Mouse (Mus musculus): ENCODE data around the gene Nr2f2. TPM values are rescaled to one million over a fixed set of nuclear protein-coding genes. Genes with fewer than 3 reads are reported as not detected.
A peak's percentile ranks its signal among the peaks of the same experiment; 100 is the strongest.

Gene Nr2f2
- 97.9 and 132 TPM in 2 replicates for polyA plus RNA-seq (2015; fragmentation: Nextera tagmentation; extraction: Ambion mirVana)

- H3K36me3 ChIP-seq (ENCODE audit: poor library complexity, severe bottlenecking): no peaks in the 10 kb centered on the region
- peak within 1 kb of the TSS; percentile 79 for H3K9ac ChIP-seq
- WGBS: 1% methylated on average over 16 of the region's 16 CpGs
- peaks cover 87% of the 10 kb centered on the region for H3K27me3 ChIP-seq
- no peak for ATAC-seq
- peak within 1 kb of the TSS; percentile 93 for H3K27ac ChIP-seq
- peak within 1 kb of the TSS; percentile 47 for H3K4me3 ChIP-seq
- H3K4me2 ChIP-seq: peak within 1 kb of the TSS; percentile 58
- H3K9me3 ChIP-seq (replicated peaks): no peaks in the 10 kb centered on the region
- H3K4me1 ChIP-seq: peaks cover 14% of the 10 kb centered on the region
Observed at GRCm38 (mm10) chr7:70365941-70366807, at the start of gene Nr2f2. TSS of gene Nr2f2 (minus strand) at chr7:70366735.

- Histone ChIP-seq H3K4me2 (no peak overlapping the region), H3K27ac (no peak overlapping the region), H3K36me3 (ENCODE audit: poor library complexity, severe bottlenecking) (0 out of 2 replicates have a peak, but pooled peaks cover 5% of the 10 kb centered on the region), H3K9me3 (replicated peaks) (no peaks in the 10 kb centered on the region), H3K4me3 (no peak overlapping the region), H3K9ac (no peak overlapping the region), H3K27me3 (no peaks in the 10 kb centered on the region), H3K4me1 (no peaks in the 10 kb centered on the region)
- WGBS: 89% methylated on average over 4 of the region's 4 CpGs
- no peak for ATAC-seq
Observed at GRCm38 (mm10) chr7:70414461-70414860, 47.9 kb upstream of the Nr2f2 start.

GRCm38 (mm10) chr7:70413646-70414045, 47.1 kb upstream of the Nr2f2 start:
- Histone ChIP-seq H3K4me2 (no peak overlapping the region), H3K36me3 (ENCODE audit: poor library complexity, severe bottlenecking) (0 out of 2 replicates have a peak, but pooled peaks cover 5% of the 10 kb centered on the region), H3K27ac (no peak overlapping the region), H3K9ac (no peak overlapping the region), H3K4me1 (no peaks in the 10 kb centered on the region), H3K27me3 (no peaks in the 10 kb centered on the region), H3K9me3 (replicated peaks) (no peaks in the 10 kb centered on the region), H3K4me3 (no peak overlapping the region)
- 80% methylated on average over 4 of the region's 4 CpGs for WGBS
- no peak for ATAC-seq

GRCm38 (mm10) chr7:70412900-70413299, 46.4 kb upstream of the Nr2f2 start:
- ATAC-seq: no peak
- Histone ChIP-seq H3K27ac (no peak overlapping the region), H3K36me3 (ENCODE audit: poor library complexity, severe bottlenecking) (0 out of 2 replicates have a peak, but pooled peaks cover 5% of the 10 kb centered on the region), H3K4me1 (no peaks in the 10 kb centered on the region), H3K9me3 (replicated peaks) (no peaks in the 10 kb centered on the region), H3K27me3 (no peaks in the 10 kb centered on the region), H3K4me2 (no peak overlapping the region), H3K4me3 (no peak overlapping the region), H3K9ac (no peak overlapping the region)
- WGBS: 92% methylated on average over 7 of the region's 7 CpGs

- no peaks in the 10 kb centered on the region for H3K27me3 ChIP-seq
- 96% methylated on average over 3 of the region's 3 CpGs for WGBS
- no peaks in the 10 kb centered on the region for H3K9me3 ChIP-seq (replicated peaks)
- H3K27ac ChIP-seq: no peak overlapping the region
- H3K36me3 ChIP-seq (ENCODE audit: poor library complexity, severe bottlenecking): 0 out of 2 replicates have a peak, but pooled peaks cover 5% of the 10 kb centered on the region
- no peak overlapping the region for H3K9ac ChIP-seq
- H3K4me3 ChIP-seq: no peak overlapping the region
- H3K4me1 ChIP-seq: no peaks in the 10 kb centered on the region
- no peak overlapping the region for H3K4me2 ChIP-seq
- no peak for ATAC-seq
Observed at GRCm38 (mm10) chr7:70410350-70410749, 43.8 kb upstream of the Nr2f2 start.

- Histone ChIP-seq H3K4me1 (no peaks in the 10 kb centered on the region), H3K9me3 (replicated peaks) (no peaks in the 10 kb centered on the region), H3K27ac (no peak overlapping the region), H3K36me3 (ENCODE audit: poor library complexity, severe bottlenecking) (0 out of 2 replicates have a peak, but pooled peaks cover 5% of the 10 kb centered on the region), H3K4me2 (no peak overlapping the region), H3K4me3 (no peak overlapping the region), H3K9ac (no peak overlapping the region), H3K27me3 (no peaks in the 10 kb centered on the region)
- 91% methylated on average over 11 of the region's 11 CpGs for WGBS
- ATAC-seq: no peak
Observed at GRCm38 (mm10) chr7:70409890-70410289, 43.4 kb upstream of the Nr2f2 start.

GRCm38 (mm10) chr7:70408814-70409213, 42.3 kb upstream of the Nr2f2 start:
- no peak overlapping the region for H3K27ac ChIP-seq
- no peak overlapping the region for H3K4me3 ChIP-seq
- H3K4me1 ChIP-seq: no peaks in the 10 kb centered on the region
- H3K9ac ChIP-seq: no peak overlapping the region
- no peak for ATAC-seq
- H3K4me2 ChIP-seq: no peak overlapping the region
- H3K36me3 ChIP-seq (ENCODE audit: poor library complexity, severe bottlenecking): 0 out of 2 replicates have a peak, but pooled peaks cover 5% of the 10 kb centered on the region
- 76% methylated on average over 3 of the region's 3 CpGs for WGBS
- H3K9me3 ChIP-seq (replicated peaks): no peaks in the 10 kb centered on the region
- H3K27me3 ChIP-seq: no peaks in the 10 kb centered on the region

GRCm38 (mm10) chr7:70407123-70407522, 40.6 kb upstream of the Nr2f2 start:
- WGBS: 95% methylated on average over 11 of the region's 11 CpGs

GRCm38 (mm10) chr7:70406527-70406926, 40.0 kb upstream of the Nr2f2 start:
- Histone ChIP-seq H3K9ac (no peak overlapping the region), H3K4me2 (no peak overlapping the region), H3K27ac (no peak overlapping the region), H3K36me3 (ENCODE audit: poor library complexity, severe bottlenecking) (0 out of 2 replicates have a peak, but pooled peaks cover 5% of the 10 kb centered on the region), H3K4me1 (no peaks in the 10 kb centered on the region), H3K9me3 (replicated peaks) (no peaks in the 10 kb centered on the region), H3K27me3 (no peaks in the 10 kb centered on the region), H3K4me3 (no peak overlapping the region)
- ATAC-seq: no peak
- 89% methylated on average over 11 of the region's 11 CpGs for WGBS

More at GRCm38 (mm10) chr7:70407123-70407522, 40.6 kb upstream of the Nr2f2 start:
- H3K27me3 ChIP-seq: no peaks in the 10 kb centered on the region
- H3K4me2 ChIP-seq: no peak overlapping the region
- no peaks in the 10 kb centered on the region for H3K9me3 ChIP-seq (replicated peaks)
- no peak for ATAC-seq
- H3K36me3 ChIP-seq (ENCODE audit: poor library complexity, severe bottlenecking): 0 out of 2 replicates have a peak, but pooled peaks cover 5% of the 10 kb centered on the region
- no peak overlapping the region for H3K9ac ChIP-seq
- no peak overlapping the region for H3K27ac ChIP-seq
- H3K4me1 ChIP-seq: no peaks in the 10 kb centered on the region
- no peak overlapping the region for H3K4me3 ChIP-seq

- H3K4me2 ChIP-seq: no peak overlapping the region
- WGBS: 77% methylated on average over 2 of the region's 2 CpGs
Observed at GRCm38 (mm10) chr7:70405466-70405865, 38.9 kb upstream of the Nr2f2 start.

GRCm38 (mm10) chr7:70382828-70383227, 16.3 kb upstream of the Nr2f2 start:
- Histone ChIP-seq H3K4me2 (no peak overlapping the region), H3K9me3 (replicated peaks) (no peaks in the 10 kb centered on the region), H3K27me3 (peaks cover 12% of the 10 kb centered on the region), H3K4me3 (no peak overlapping the region), H3K4me1 (peaks cover 15% of the 10 kb centered on the region), H3K27ac (no peak overlapping the region), H3K9ac (no peak overlapping the region), H3K36me3 (ENCODE audit: poor library complexity, severe bottlenecking) (no peaks in the 10 kb centered on the region)
- 90% methylated on average over 4 of the region's 4 CpGs for WGBS
- no peak for ATAC-seq

More at GRCm38 (mm10) chr7:70405466-70405865, 38.9 kb upstream of the Nr2f2 start:
- Histone ChIP-seq H3K9ac (no peak overlapping the region), H3K27ac (no peak overlapping the region), H3K27me3 (no peaks in the 10 kb centered on the region), H3K36me3 (ENCODE audit: poor library complexity, severe bottlenecking) (no peaks in the 10 kb centered on the region), H3K9me3 (replicated peaks) (no peaks in the 10 kb centered on the region), H3K4me1 (no peaks in the 10 kb centered on the region), H3K4me3 (no peak overlapping the region)
- no peak for ATAC-seq

GRCm38 (mm10) chr7:70381409-70382244, 15.1 kb upstream of the Nr2f2 start:
- Histone ChIP-seq H3K4me1 (peaks cover 15% of the 10 kb centered on the region), H3K27me3 (peaks cover 23% of the 10 kb centered on the region), H3K9ac (no peak overlapping the region), H3K4me3 (0 out of 2 replicates have a peak overlapping the region, but pooled peaks have one; percentile 10), H3K27ac (peak overlapping the region; percentile 63; the same call in 1 of the 2 replicates), H3K36me3 (ENCODE audit: poor library complexity, severe bottlenecking) (no peaks in the 10 kb centered on the region), H3K4me2 (peak overlapping the region; percentile 40), H3K9me3 (replicated peaks) (no peaks in the 10 kb centered on the region)
- peak; percentile 93 for ATAC-seq
- 19% methylated on average over 14 of the region's 14 CpGs for WGBS
